Mouse (Mus musculus) embryo, embryonic 9.5 days (tissue): ENCODE measurements around the gene Clec9a.

Source experiments
- DNase-seq: peaks from one replicate; pipeline ENCODE4 v3.0.0-alpha.2; 2017; ENCODE audit errors: extremely low spot score

Gene Clec9a

DNA sequence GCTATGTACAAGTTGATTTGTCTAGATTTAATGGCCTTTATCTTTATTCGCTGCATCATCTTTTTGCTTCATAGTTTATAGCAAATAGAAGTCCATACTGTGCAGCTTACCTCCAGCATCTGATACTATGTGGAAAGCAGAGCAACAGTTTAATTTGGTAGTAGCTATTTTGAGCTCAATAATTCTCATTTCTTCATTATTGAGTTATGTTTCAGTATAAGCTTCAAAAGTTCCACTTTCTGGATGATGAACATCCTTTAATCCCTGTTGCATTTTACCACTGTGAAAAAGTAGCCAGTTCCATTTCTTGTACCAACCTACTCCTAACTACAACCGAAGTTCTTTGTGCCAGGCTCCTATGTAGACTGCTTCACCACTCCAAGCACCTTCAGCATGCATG lies at the start of gene Clec9a:
Gene Clec9a (plus strand): TSS at position 301 of the 400 bp plus-strand sequence.
- no peak for DNase-seq

DNA sequence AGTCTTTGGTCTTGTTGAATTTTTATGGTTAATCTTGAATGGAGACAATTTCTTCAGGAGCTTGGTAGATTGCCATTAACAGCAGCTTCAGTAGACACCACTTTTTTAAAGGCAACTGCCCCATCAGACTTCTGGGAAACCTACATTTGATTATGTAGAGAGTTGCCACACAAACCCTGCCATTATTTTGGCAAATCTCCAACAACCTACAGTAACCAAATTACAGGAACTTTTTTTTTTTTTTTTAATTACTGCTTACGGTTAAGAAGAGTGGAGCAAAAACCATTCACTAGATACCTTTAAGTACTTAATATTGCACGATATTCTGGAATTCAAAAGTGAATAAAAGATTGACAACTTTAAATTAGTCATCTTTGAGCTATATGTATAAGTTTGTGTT lies 49.1 kb upstream of the Clec9a start:
- no peak for DNase-seq

DNA sequence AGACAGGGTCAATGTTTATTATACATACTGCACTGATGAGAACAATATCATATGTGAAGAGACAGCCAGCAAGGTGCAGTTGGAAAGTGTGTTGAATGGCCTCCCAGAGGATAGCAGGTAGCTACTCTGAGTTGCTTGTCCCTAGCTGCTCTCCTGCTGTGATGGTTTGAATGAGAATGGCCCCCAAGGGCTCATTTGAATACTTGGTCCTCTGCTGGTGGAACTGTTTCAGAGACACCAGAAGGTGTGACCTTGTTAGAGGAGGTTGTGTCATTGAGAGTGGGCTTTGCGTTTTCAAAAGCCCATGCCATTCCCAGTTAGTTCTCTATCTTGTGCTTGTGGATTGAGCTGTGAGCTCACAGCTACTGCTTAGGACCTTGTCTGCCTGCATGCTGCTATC lies 44.7 kb upstream of the Clec9a start:
- no peak for DNase-seq

DNA sequence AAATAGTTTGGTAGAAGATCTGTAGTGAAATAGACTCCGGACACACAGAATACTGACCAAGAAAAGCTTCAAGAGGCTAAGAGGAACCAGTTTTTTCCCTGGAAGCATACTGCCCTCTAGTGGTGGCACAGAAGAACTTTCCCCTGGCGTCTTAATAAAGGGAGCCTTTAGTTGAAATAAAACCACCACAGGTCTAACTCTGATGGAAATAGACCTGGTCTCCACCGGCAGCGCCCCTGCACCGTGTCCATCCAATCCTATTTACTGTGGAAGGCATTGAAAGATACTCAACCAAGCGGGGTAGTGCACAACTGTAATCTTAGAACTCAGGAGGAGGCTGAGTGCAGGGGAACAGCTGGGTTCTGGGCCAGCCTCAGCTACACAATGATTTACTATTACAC lies 42.7 kb upstream of the Clec9a start:
- DNase-seq: peak; percentile 50

DNA sequence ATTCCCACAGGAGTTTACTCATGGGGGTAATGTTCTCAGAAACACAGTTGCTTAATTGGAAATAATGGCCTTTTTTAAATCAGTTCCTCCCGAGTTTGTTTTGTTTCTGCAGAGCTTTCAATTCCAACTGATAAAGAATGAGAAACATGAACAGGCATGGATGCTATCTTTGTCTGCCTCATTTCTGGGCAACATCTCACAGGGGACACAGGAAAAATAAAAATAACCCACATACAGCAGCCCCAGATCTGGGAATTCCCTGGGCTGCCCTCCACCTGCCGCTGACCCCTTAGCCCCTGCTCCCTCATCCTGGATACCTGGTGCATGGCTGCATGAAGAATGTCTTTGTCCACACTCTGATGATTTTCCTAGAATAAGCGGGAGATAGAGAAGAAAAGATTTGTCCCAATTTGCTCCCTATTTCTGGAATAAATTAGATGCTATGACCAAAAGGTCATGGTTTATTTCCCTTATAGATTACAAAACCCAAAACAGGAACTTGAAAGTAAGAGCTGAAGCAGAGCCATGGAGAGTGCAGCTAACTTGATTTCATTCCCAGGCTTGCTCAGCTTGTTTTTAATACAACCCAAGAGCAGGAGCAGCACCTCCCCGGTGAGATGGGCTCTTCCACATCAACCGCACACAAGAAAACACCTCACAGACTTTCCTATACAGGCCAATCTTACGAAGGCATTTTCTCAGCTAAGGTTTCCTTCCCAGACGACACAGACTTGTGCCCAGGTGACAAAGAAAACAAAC lies 39.1 kb upstream of the Clec9a start:
- no peak for DNase-seq

DNA sequence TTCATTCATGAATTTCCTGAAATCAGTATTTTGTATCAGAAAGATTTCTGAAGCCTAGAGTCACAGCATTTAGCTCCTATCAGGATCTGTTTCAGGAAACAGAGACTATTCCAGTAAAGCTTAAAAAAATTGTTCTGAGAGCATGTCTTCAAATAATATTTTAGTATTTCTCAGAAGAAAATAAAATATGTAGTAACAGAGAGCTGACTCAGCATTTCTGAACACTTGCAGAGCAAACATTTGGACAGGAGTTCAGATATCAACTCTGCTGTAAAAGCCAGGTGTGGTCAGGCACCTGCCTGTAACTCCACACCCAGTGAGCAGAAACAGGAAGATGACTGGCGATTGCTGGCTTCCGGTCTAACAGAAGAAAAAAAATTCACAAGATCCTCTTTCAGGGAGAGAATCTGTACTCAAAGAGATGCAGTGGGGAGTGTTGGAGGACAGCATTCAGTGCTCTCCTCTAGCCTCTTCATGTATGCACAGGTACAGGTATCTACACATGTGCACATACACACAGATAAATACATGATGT lies 33.7 kb upstream of the Clec9a start:
- no peak for DNase-seq

DNA sequence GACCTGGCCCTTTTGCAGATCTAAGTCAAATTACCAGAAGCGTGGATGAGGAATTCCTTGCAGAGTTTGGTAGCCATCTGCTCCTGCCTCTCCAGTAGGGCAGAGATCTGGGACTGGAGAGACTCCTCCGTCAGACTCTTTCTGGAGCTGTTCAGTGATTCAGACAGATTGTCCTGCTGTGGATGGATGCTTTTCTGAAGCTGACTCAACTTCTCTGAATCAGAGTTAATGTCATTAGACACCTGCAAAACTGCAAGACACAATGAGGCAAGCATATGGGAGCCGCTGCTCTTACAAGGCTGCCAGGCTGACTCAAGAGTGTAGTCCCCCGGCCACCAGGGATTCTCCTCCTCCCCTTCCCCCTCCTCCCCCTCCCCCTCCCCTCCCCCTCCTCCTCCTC lies 28.2 kb upstream of the Clec9a start:
- DNase-seq: no peak

DNA sequence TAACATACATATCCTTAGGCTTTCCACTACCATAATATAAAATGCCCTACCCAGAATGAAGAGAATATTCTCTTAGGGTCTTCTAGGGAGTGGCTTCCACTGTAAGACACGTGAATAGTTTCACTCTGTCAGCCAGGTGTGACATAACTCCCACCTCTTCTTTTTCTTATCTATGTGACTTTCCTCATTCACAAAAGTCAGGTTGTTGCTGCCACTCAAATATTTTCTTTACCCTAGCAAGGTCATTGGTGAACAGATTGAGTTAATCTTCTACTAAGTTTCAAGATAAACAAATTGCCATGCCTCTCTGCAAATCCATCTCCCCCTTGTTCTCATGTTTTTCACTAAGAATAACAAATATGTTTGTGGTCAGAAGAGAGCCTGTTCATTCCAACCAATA lies 26.9 kb upstream of the Clec9a start:
- no peak for DNase-seq

DNA sequence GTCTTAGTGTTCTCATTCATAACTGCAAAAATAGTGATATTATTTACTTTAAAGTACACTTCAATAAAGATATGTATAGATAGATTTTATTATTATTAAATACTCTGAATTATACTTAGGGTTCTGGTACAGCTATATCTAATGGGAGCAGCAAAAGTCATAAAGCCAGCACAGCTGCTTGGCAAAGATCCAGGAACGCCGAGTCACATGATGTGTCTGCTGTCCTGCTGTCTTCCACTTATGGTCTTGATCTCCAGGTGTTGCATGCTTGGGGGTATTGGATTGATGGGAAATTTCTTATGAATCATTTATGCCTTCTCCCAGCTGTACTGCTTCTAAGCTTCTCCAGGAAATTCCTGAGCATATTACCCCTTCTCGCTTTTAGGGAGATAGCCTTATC lies 25.2 kb upstream of the Clec9a start:
- no peak for DNase-seq

DNA sequence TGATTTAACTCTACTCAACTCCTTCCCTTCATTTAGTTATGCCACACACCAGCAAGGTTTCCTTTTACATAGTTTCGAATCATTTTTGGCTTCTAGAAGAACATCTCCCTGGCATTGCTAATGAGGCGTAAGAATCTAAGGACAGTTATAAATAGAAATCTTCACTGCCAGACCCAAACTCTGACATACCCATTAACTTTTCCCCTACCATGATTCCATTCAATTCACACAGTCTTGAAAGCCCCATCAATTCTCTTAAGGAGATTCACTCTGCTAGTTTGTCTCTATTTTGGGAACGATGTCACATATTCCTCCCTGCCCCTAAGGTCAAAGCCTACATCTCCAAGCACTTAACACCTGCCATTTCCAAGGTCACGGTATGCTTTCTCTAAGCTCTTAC lies 23.7 kb upstream of the Clec9a start:
- DNase-seq: no peak

DNA sequence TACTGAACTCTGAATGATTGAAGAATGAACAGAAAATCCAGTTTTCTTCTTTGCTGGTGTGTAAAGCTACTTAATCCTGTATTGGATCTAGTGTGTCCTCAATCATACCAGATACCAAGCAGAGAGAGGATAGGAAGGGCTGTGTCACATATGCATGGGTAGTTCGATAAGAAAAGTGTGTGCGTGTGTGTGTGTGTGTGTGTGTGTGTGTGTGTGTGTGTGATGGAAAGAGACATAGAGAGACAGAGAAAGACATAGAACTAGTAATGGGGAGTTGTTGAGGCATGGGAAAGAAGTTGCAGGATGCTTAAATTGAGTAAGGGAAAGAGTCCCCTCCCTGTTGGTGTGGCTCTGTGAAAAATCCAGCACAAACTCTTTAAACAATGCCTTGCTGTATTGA lies 22.9 kb upstream of the Clec9a start, which contains the start of gene Clec12b:
Gene Clec12b (minus strand): TSS at position 101 of the 400 bp plus-strand sequence.
- DNase-seq: no peak

DNA sequence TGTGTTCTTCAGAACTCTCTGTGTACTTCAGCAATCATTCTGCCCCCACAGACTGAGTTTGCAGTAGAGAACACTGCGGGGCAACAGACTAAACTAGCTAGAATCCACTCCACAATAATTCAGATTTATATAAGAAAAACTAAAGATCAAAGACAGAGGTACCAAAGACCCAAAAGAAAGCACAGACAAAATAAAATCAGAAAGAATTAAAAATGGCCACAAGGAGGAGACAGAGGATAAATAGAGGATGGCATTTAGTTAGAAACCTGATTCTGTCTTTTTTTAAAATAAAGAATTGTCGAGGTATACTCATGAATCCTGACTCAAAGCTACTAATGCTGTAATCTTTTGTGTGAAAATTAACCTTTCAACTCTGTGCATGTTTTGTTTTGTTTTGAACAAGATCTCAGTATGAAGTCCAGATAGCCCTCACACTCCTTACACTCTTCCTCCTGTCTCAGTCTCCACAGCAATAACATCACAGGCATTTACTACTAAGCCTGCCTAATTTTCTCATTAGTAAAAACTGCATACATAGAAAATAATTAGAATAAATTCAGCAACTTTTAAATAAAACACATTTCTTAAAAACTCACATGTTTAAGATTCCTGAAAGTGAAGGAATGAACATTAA lies 15.5 kb upstream of the Clec9a start:
- no peak for DNase-seq

DNA sequence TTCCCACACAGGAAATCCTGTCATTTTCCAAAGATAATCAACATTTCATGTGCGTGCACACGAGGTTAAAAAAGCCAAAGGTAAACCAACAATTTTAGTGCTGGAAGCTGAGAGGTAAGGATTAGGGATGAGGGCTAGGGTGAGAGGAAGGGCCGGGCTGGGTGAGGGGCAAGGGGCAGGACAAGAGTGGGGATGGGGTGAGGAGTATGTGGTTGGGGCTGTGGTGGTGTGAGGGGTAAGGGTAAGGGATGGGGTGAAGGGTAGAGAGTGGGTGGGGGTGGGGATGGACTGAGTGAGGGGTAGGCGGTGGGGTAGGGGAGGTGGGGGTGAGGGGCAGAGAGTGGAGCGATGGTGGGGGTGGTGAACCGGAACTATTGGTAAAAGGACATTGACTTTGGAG lies 14.9 kb upstream of the Clec9a start:
- DNase-seq: no peak

DNA sequence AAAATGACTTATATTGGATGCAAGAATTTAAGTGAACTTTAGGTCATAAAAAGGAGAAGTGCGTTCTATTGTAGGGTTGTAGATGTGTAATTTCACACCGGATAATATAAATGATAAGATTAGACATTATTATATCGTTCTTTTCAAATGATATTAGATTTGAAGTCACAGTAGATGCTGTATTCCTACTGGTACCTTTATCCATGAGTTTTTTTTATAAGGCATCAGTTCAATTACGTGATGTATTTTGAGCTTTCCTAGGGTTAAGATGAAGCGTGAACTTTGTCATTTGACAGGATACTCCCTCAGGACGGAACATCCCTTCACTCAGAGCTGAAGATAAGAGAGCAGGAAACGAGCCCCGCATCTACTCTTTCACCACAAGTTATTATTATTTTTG lies 11.7 kb upstream of the Clec9a start, which contains the start of gene Clec1b:
Gene Clec1b (plus strand): TSS at position 301 of the 400 bp plus-strand sequence.
- no peak for DNase-seq

DNA sequence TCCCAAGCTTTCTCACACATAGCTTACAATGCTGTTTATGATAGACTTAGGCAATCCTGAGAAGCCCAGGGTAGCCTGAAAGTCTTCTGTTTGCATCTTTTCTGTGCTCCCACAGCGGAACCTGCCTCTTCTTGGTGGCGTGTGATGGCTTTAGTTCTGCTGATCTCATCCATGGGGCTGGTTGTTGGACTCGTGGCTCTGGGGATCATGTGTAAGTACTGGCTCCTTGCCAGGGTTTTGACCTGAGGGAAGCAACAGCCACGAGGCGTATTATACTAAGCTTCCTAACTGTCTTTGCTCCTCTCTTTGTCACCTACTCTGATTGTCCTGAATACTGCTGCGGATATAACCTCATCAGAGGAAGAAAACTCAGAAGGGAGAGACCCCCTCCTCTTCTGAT lies 8.7 kb upstream of the Clec9a start:
- no peak for DNase-seq

DNA sequence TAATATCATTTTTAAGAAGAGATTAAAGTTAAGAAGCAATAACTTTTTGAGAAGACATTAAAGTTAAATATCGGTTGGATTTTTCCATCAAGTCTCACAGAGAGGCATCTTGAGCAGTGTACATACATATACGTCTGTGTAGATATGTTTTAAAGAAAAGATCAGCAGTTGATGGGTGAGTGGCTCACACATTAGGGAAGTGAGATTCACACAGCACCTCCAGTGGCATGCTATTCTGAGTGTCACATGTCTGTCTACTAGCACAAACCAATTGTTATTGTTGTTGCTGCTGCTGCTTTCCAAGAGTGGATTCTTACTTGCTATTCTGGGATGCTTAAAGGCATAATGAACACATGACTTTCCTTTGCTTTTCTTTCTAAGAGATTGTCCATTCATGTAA lies 6.3 kb upstream of the Clec9a start:
- no peak for DNase-seq

DNA sequence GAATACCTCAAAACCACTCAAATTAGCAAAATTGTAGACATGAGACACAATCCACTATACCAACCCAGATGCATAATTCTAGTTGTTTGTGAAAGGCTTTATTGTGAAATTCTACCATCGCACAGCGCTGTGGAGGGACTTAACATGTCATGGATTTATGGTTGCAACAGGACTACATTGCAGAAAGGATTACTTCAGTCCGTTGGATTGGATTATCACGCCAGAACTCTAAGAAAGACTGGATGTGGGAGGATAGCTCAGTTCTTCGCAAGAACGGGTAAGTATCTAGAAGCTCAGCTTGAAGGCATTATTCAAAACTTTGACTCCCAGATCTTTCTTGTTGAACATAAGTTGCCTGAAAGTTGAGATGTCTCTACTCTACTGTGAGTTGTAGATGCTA lies 5.3 kb upstream of the Clec9a start:
- no peak for DNase-seq

DNA sequence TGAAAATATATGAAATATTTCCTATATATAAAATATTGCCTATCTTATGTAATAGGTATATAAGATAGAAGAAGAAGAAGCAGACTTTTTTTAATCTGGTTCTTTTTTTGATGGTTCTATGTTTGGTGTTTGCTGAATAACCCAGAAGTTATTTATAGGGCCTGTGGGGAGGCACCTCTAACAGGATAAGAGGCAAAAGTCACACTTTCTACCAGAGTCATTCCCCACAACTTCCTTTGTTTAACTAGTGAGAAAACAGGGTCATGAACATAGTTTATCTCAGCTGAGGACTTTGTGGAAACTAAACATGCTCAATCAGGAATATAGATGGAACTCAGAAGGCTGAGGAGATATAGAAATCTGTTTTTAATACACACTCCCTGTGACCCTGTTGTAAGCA lies 2.7 kb upstream of the Clec9a start:
- DNase-seq: no peak

DNA sequence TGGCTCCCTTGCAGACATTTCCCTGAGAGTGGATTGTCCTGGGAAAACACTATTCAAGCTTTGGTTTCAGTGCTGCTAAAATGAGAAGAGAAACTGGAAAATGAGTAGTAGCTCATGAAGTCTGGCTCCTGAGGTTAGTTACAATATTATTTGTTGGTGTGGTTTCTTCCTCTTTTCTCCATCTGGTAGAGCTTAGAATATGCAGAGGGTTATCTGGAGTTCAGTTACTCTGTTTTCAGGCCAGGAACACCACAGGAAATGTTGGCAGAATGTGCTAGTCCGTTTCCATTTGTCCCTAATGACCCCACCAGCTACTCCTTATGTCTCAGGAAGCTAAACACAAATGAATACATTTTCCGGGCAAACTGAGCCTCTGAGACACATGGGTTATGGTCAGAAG lies 1.3 kb upstream of the Clec9a start:
- DNase-seq: no peak

DNA sequence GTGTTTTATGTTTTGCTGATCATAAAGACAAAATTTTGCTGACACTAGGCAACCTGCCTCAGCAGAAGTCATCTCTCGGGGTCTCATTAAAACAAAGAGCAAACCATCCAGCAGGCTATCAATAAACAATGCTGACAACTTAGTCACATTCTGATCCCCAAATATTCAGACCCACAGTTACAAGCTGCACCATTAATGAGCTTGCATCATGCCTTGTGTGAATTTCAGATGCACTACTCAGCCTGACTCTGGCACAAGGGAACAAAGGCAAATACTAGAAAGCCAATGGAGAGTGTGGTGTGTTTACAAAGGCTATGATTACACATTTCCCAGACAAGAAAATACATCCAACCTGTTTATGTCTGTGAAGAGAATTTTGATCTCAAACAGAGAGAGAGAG lies 5.5 kb downstream of the Clec9a start:
- DNase-seq: no peak

DNA sequence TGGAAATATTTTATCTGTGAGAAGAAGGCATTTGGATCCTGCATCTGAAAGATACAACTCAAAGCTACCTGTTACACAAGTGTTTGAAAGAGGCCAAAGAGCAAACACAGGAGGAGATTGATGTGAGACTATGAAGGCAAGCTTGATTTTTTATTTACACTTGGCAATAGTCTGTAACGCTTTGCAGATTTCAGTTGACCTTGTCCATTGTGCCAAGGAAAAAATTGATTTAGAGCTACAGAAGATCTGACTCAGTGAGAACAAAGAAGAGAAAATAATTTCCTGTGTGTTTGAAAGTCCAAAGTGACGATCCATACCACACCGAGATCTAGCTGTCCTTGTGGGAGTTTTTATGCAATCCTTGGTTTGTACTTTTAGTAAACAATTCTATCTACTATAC lies 13.6 kb downstream of the Clec9a start:
- DNase-seq: no peak

DNA sequence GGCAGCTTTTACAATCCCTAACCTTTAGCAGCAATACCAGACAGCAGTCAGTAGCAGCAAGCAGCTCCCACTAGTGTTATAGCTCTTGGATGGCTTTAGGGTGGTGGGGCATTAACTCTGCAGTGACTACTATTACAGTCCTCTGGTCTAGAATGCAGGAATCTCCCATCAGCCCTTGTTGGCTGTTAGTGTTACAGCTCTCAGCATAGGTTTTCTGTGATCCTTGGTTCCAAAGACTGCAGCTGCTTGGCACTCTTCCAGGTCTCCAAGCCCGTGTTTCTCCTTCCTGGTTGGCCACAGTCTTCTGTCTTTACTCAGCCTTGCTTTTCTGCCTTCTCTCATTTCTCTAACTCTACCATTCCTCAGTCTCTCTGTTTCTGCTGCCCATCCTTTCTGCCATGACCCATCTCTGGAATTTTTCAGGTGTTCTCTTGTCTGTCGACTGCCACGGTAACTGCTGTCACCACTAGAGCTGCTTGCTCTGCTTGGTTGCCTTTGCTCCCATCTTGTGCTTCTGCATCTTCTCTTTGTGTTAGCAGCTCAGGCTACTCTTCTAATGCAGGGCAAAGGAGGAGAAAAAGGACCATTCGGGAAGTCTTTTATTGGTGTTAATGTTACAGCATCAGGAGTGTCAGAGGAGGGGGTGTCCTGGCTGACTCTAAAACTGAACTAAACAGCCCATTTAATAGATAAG lies 14.5 kb downstream of the Clec9a start:
- no peak for DNase-seq

DNA sequence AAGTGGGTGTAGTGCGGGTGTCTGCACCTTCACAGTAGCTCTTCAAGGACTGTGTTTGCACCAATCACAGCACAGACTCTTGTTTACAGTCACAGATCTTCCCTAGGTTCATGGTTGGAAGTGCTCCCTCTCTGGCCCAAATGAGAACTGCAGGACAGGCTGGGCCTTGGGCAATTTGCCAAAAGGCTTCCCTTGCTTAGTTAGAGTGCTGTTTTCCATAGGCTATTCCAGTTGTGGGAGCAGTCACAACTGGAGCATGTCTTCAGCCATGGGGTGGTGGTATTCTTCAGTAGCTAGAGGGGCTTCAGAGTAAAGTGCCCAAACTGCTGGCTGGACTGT lies 15.0 kb downstream of the Clec9a start:
- DNase-seq: peak; percentile 65
